Mouse (Mus musculus) CH12.LX (cell line): ENCODE data around the gene Fam183b. TPM values are rescaled to one million over a fixed set of nuclear protein-coding genes. Genes with fewer than 3 reads are reported as not detected.
"Not testable (repeated sequence)": the region's sequence is repeated elsewhere in the genome, so short reads cannot be mapped to it uniquely, and the experiment has no call there.

Experiments
- DNase-seq: peaks from one replicate; pipeline ENCODE4 v3.0.0-alpha.2; 2013; ENCODE audit errors: extremely low read depth
- H3K27ac ChIP-seq: 2 replicates; pipeline ENCODE4 v1.5.1; 2012; ENCODE audit warnings: low read depth, mild to moderate bottlenecking, control low read depth, moderate library complexity; ENCODE audit not compliant: insufficient read depth
- H3K27me3 ChIP-seq: replicated peaks from 2 replicates; pipeline ENCODE3; 2012; ENCODE audit warnings: inconsistent platforms
- H3K36me3 ChIP-seq, 2 experiments: replicated peaks in 1 of 2; 2 replicates each; pipeline versions ENCODE3 to v1.6.1; 2012; ENCODE audit warnings: inconsistent platforms in 1 of 2, low read length in 1 of 2, mild to moderate bottlenecking in 1 of 2, mixed read lengths in 1 of 2, moderate library complexity in 1 of 2; ENCODE audit not compliant: control insufficient read depth in 1 of 2, insufficient read depth in 1 of 2
- H3K4me1 ChIP-seq, 2 experiments: 2 replicates each; pipeline ENCODE4 v1.6.1; 2012; ENCODE audit warnings: inconsistent platforms in 1 of 2, moderate library complexity in 1 of 2; ENCODE audit not compliant: insufficient read depth in 2 of 2, control insufficient read depth in 1 of 2
- H3K4me2 ChIP-seq: 2 replicates; pipeline ENCODE4 v1.6.1; 2012; ENCODE audit warnings: low read depth, mild to moderate bottlenecking, control low read depth; ENCODE audit not compliant: poor library complexity, insufficient read depth, severe bottlenecking
- H3K4me3 ChIP-seq, 3 experiments: fragments of 150-350 bp in 1 of 3; sonication (generic) in 1 of 3; replicated peaks in 1 of 3; 2 replicates each; pipeline versions ENCODE3 to v1.5.1; 2011 to 2012; ENCODE audit warnings: low read depth in 2 of 3, low read length in 2 of 3, mild to moderate bottlenecking in 2 of 3, moderate library complexity in 2 of 3, control low read depth in 1 of 3, improper control_type of control experiment in 1 of 3, inconsistent platforms in 1 of 3, mixed read lengths in 1 of 3; ENCODE audit not compliant: poor library complexity in 1 of 3
- H3K79me2 ChIP-seq: replicated peaks from 2 replicates; pipeline ENCODE4 v1.6.1; 2012; ENCODE audit warnings: mild to moderate bottlenecking, moderate library complexity; ENCODE audit not compliant: control insufficient read depth, poor library complexity, insufficient read depth, severe bottlenecking; ENCODE audit errors: extremely low read depth
- H3K9ac ChIP-seq: 2 replicates; pipeline ENCODE4 v1.6.1; 2012; ENCODE audit warnings: low read depth, mild to moderate bottlenecking, control low read depth, moderate library complexity; ENCODE audit not compliant: insufficient read depth
- H3K9me3 ChIP-seq: replicated peaks from 2 replicates; pipeline ENCODE3; 2012; ENCODE audit warnings: low read length, inconsistent platforms, mixed read lengths
- CHD1 ChIP-seq: IDR thresholded peaks from 2 replicates; pipeline ENCODE4 v1.6.1; 2012; ENCODE audit warnings: low read depth, low read length, improper control_type of control experiment, inconsistent platforms
- CTCF ChIP-seq, 2 experiments: IDR thresholded peaks in 1 of 2; conservative IDR thresholded peaks in 1 of 2; 2 replicates each; pipeline ENCODE4 v1.5.1; 2011 to 2012; ENCODE audit warnings: low read depth in 2 of 2, low read length in 2 of 2, improper control_type of control experiment in 1 of 2, inconsistent platforms in 1 of 2, mild to moderate bottlenecking in 1 of 2, moderate library complexity in 1 of 2
- EP300 ChIP-seq: IDR thresholded peaks from 2 replicates; pipeline ENCODE4 v1.6.1; 2011; ENCODE audit warnings: low read length, improper control_type of control experiment
- GABPA ChIP-seq: IDR thresholded peaks from 2 replicates; pipeline ENCODE4 v1.6.1; 2012; ENCODE audit warnings: low read depth, low read length, improper control_type of control experiment, inconsistent platforms; ENCODE audit not compliant: insufficient replicate concordance
- IRF4 ChIP-seq: IDR thresholded peaks from 2 replicates; pipeline ENCODE4 v1.6.1; 2014; ENCODE audit warnings: low read depth, mild to moderate bottlenecking, inconsistent platforms, low read length, improper control_type of control experiment
- JUN ChIP-seq: IDR thresholded peaks from 2 replicates; pipeline ENCODE4 v1.6.1; 2011; ENCODE audit warnings: low read depth, mild to moderate bottlenecking, low read length, improper control_type of control experiment, moderate library complexity; ENCODE audit not compliant: insufficient read depth
- JUND ChIP-seq: conservative IDR thresholded peaks from 2 replicates; pipeline ENCODE4 v1.6.1; 2011; ENCODE audit warnings: low read depth, low read length, improper control_type of control experiment
- KAT2A ChIP-seq: IDR thresholded peaks from 2 replicates; pipeline ENCODE4 v1.6.1; 2012; ENCODE audit warnings: low read length, improper control_type of control experiment, inconsistent platforms; ENCODE audit not compliant: insufficient replicate concordance
- MAFK ChIP-seq: IDR thresholded peaks from 2 replicates; pipeline ENCODE4 v1.6.1; 2011; ENCODE audit warnings: low read length, improper control_type of control experiment; ENCODE audit not compliant: insufficient replicate concordance
- MAX ChIP-seq: IDR thresholded peaks from 2 replicates; pipeline ENCODE4 v1.6.1; 2011; ENCODE audit warnings: low read length, improper control_type of control experiment
- MXI1 ChIP-seq: IDR thresholded peaks from 2 replicates; pipeline ENCODE4 v1.6.1; 2011; ENCODE audit warnings: mild to moderate bottlenecking, low read depth, low read length, improper control_type of control experiment
- MYC ChIP-seq: IDR thresholded peaks from 2 replicates; pipeline ENCODE4 v1.6.1; 2011; ENCODE audit warnings: low read depth, mild to moderate bottlenecking, improper control_type of control experiment, low read length
- NELFE ChIP-seq: IDR thresholded peaks from 2 replicates; pipeline ENCODE4 v1.6.1; 2011; ENCODE audit warnings: low read depth, low read length, improper control_type of control experiment
- NRF1 ChIP-seq: IDR thresholded peaks from 2 replicates; pipeline ENCODE4 v1.6.1; 2014; ENCODE audit warnings: low read depth, mild to moderate bottlenecking, inconsistent platforms, low read length, improper control_type of control experiment, moderate library complexity
- PAX5 ChIP-seq: IDR thresholded peaks from 2 replicates; pipeline ENCODE4 v1.6.1; 2012; ENCODE audit warnings: low read length, inconsistent platforms, mixed read lengths
- POLR2A ChIP-seq: IDR thresholded peaks from 2 replicates; pipeline ENCODE4 v1.6.1; 2011; ENCODE audit warnings: low read depth, mild to moderate bottlenecking, improper control_type of control experiment, low read length
- RCOR1 ChIP-seq: conservative IDR thresholded peaks from 2 replicates; pipeline ENCODE4 v1.6.1; 2012; ENCODE audit warnings: low read depth, mild to moderate bottlenecking, inconsistent platforms, low read length, improper control_type of control experiment
- SMC3 ChIP-seq: IDR thresholded peaks from 2 replicates; pipeline ENCODE4 v1.6.1; 2011; ENCODE audit warnings: low read depth, low read length, improper control_type of control experiment
- TBP ChIP-seq: conservative IDR thresholded peaks from 2 replicates; pipeline ENCODE4 v1.6.1; 2011; ENCODE audit warnings: low read depth, low read length, improper control_type of control experiment
- TCF12 ChIP-seq: IDR thresholded peaks from 2 replicates; pipeline ENCODE4 v1.6.1; 2014; ENCODE audit warnings: low read depth, mild to moderate bottlenecking, inconsistent platforms, low read length, improper control_type of control experiment
- USF1 ChIP-seq: IDR thresholded peaks from 2 replicates; pipeline ENCODE4 v1.6.1; 2014; ENCODE audit warnings: low read depth, mild to moderate bottlenecking, inconsistent platforms, low read length, improper control_type of control experiment
- USF2 ChIP-seq: conservative IDR thresholded peaks from 2 replicates; pipeline ENCODE4 v1.6.1; 2011; ENCODE audit warnings: low read depth, low read length, improper control_type of control experiment
- ZC3H11A ChIP-seq: IDR thresholded peaks from 2 replicates; pipeline ENCODE4 v1.6.1; 2012; ENCODE audit warnings: low read depth, mild to moderate bottlenecking, inconsistent platforms, low read length, improper control_type of control experiment
- ZKSCAN1 ChIP-seq: IDR thresholded peaks from 2 replicates; pipeline ENCODE4 v1.6.1; 2012; ENCODE audit warnings: low read depth, inconsistent platforms, low read length, improper control_type of control experiment, borderline replicate concordance
- ZNF384 ChIP-seq: IDR thresholded peaks from 2 replicates; pipeline ENCODE4 v1.6.1; 2012; ENCODE audit warnings: low read depth, low read length, improper control_type of control experiment, inconsistent platforms
- dilution Hi-C: fragments of 300-500 bp; cut with MboI; formaldehyde crosslinking; loops from 2 replicates; pipeline ENCODE4 v1.14.3; 2020; ENCODE audit warnings: low sequenced_read_pairs; ENCODE audit not compliant: extremely low pct_unique_long_range_greater_than_20kb, extremely low pct_ligation_motif_present
- in situ Hi-C: fragments of 300-500 bp; cut with MboI; formaldehyde crosslinking; loops from 3 replicates; pipeline ENCODE4 v1.14.3; 2019; ENCODE audit warnings: low sequenced_read_pairs, low pct_ligation_motif_present, low pct_unique_long_range_greater_than_20kb, mixed read lengths
- polyA plus RNA-seq: library from polyadenylated mRNA; unstranded; fragments of >175 nt; gene quantifications from 2 replicates; pipeline ENCODE4 v1.2.1, GENCODE M21; 2012; ENCODE audit warnings: low read depth; ENCODE audit not compliant: insufficient read length
- total RNA-seq, 2 experiments: library from RNA; depleted of rRNA; stranded (reverse); fragments of 300-350 nt in 1 of 2; fragments of >200 nt in 1 of 2; gene quantifications; 2 replicates each; pipeline ENCODE4 v1.2.3; 2012 to 2014

Fam183b gene
- total and polyA plus RNA-seq, 3 experiments, result 0.72 TPM; not detected in 2

- H3K79me2 ChIP-seq, result no peaks in the 10 kb centered on the region
- no peak for TF ChIP-seq NRF1
- no peak for TF ChIP-seq USF2
- TF ChIP-seq MYC, result no peak
- no peak for TF ChIP-seq USF1
- TF ChIP-seq MAX, result no peak
- no peak for TF ChIP-seq NELFE
- TF ChIP-seq RCOR1, result no peak
- no peak for TF ChIP-seq TBP
- TF ChIP-seq IRF4, result no peak
- TF ChIP-seq ZNF384, result no peak
- no peak for TF ChIP-seq EP300
- no peak for TF ChIP-seq ZKSCAN1
- TF ChIP-seq ZC3H11A, result no peak
- no peak for TF ChIP-seq JUND
- no peak for TF ChIP-seq CHD1
- TF ChIP-seq, all 38 proteins: peak for 0
These were observed 28.9 kb downstream of the Fam183b start, which contains the start of gene Olfr315 for GRCm38 (mm10) chr11:58772888-58773287. Olfr315 (plus strand) TSS chr11:58773188.

GRCm38 (mm10) chr11:58752434-58752833 lies 49.3 kb downstream of the Fam183b start, which contains the start of gene Olfr316:
Olfr316 (plus strand) TSS chr11:58752734.
- no peaks in the 10 kb centered on the region for H3K79me2 ChIP-seq
- dilution Hi-C loops (no loop called here), in situ Hi-C loops (no loop called here)
- no peaks in the 10 kb centered on the region for H3K4me1 ChIP-seq
- peaks cover 38% of the 10 kb centered on the region for H3K27me3 ChIP-seq
- no peak within 1 kb of the TSS for H3K4me3 ChIP-seq
- no peak within 1 kb of the TSS for H3K27ac ChIP-seq
- TF ChIP-seq CTCF (conservative IDR thresholded peaks at IDR 0.05 in 1 of 2, IDR thresholded peaks at IDR 0.05 in 1 of 2; ENCODE audit: low read depth in 2 of 2, low read length in 2 of 2) (no peak), POLR2A (no peak), JUN (no peak), MYC (no peak), NELFE (no peak), GABPA (no peak), KAT2A (no peak), SMC3 (no peak), MXI1 (no peak), USF1 (no peak), TCF12 (no peak), PAX5 (no peak), MAFK (no peak)
- H3K9ac ChIP-seq, result no peak within 1 kb of the TSS
- DNase-seq, result no peak
- H3K4me2 ChIP-seq, result no peak within 1 kb of the TSS
- H3K9me3 ChIP-seq, result no peaks in the 10 kb centered on the region
- H3K36me3 ChIP-seq, result no peaks in the 10 kb centered on the region

More at GRCm38 (mm10) chr11:58772888-58773287, 28.9 kb downstream of the Fam183b start, which contains the start of gene Olfr315:
- peaks cover 24% of the 10 kb centered on the region for H3K27me3 ChIP-seq
- H3K36me3 ChIP-seq, result no peaks in the 10 kb centered on the region
- H3K4me2 ChIP-seq, result no peak within 1 kb of the TSS
- no peak within 1 kb of the TSS for H3K9ac ChIP-seq
- dilution Hi-C loops, result no loop called here
- in situ Hi-C loops, result no loop called here
- no peak for DNase-seq
- no peak within 1 kb of the TSS for H3K4me3 ChIP-seq
- H3K9me3 ChIP-seq, result peaks cover 4% of the 10 kb centered on the region
- peaks cover 0 to 3% of the 10 kb centered on the region in 2 experiments; a peak in 1 of 4 replicates for H3K4me1 ChIP-seq
- H3K27ac ChIP-seq, result no peak within 1 kb of the TSS

GRCm38 (mm10) chr11:58751096-58751495 lies 50.7 kb downstream of the Fam183b start:
- H3K79me2 ChIP-seq, H3K36me3 ChIP-seq, dilution Hi-C loops, H3K4me1 ChIP-seq, H3K4me2 ChIP-seq, H3K9ac ChIP-seq, in situ Hi-C loops, H3K9me3 ChIP-seq, H3K27ac ChIP-seq, H3K4me3 ChIP-seq, DNase-seq: not testable (repeated sequence)
- peaks cover 37% of the 10 kb centered on the region for H3K27me3 ChIP-seq
